Mouse (Mus musculus) heart, embryonic 10.5 days (tissue): ENCODE data around the gene Nmur2. TPM values are rescaled to one million over a fixed set of nuclear protein-coding genes. Genes with fewer than 3 reads are reported as not detected.

Source experiments
- DNase-seq: peaks from one replicate; pipeline ENCODE4 v3.0.0-alpha.2; 2017; ENCODE audit warnings: low spot score
- H3K27ac ChIP-seq: fragments of 300-500 bp; sonication (generic); 2 replicates; pipeline ENCODE4 v1.5.1; 2016; ENCODE audit warnings: mild to moderate bottlenecking
- H3K27me3 ChIP-seq: fragments of 300-500 bp; sonication (generic); 2 replicates; pipeline ENCODE4 v1.6.1; 2016; ENCODE audit warnings: mild to moderate bottlenecking; ENCODE audit not compliant: poor library complexity, insufficient read depth, severe bottlenecking
- H3K36me3 ChIP-seq: fragments of 300-500 bp; sonication (generic); 2 replicates; pipeline ENCODE4 v1.6.1; 2016; ENCODE audit warnings: mild to moderate bottlenecking, moderate library complexity
- H3K4me1 ChIP-seq: fragments of 300-500 bp; sonication (generic); 2 replicates; pipeline ENCODE4 v1.6.1; 2016; ENCODE audit warnings: mild to moderate bottlenecking
- H3K4me3 ChIP-seq: fragments of 300-500 bp; sonication (generic); 2 replicates; pipeline ENCODE4 v1.5.1; 2016; ENCODE audit warnings: mild to moderate bottlenecking, moderate library complexity
- H3K9me3 ChIP-seq: fragments of 300-500 bp; sonication (generic); 2 replicates; pipeline ENCODE4 v1.6.1; 2016; ENCODE audit warnings: mild to moderate bottlenecking, moderate library complexity
- WGBS: fragments of 180-500 bp; shearing (Covaris S2); methylation state at CpG from one replicate; pipeline ENCODE4 v1.1.7; 2016; 5-methylcytosine and 5-hydroxymethylcytosine counted together
- polyA plus RNA-seq: library from polyadenylated mRNA; unstranded; fragments of >200 nt; fragmentation: Nextera tagmentation; extraction: Ambion mirVana; gene quantifications from 2 replicates; pipeline ENCODE4 v1.2.1, GENCODE M21; 2016

The Nmur2 gene
- polyA plus RNA-seq, 1 experiment from 2014 or later, result 0.25 TPM

DNA sequence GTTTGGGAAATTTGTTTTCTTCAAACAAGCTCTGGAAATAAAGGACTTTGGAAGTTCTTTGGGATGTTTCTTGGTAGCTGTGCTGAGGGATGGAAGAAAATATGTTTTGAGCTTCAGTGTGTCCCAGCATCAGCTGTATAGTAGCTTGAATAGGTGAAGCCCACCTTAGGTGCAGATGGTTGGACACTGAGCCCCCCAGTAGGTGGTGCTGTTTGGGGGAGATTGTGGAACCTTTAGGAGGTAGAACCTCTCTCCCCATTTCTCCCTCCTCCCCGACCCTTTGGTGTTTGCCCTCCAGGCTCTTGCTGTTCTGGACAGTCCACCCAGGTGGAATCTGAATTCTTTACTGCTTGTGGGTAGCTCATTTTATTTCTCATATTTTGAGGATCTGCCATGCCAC, 48.0 kb downstream of the Nmur2 start:
- Histone ChIP-seq H3K4me3 (no peak overlapping the region), H3K9me3 (no peaks in the 10 kb centered on the region), H3K36me3 (no peaks in the 10 kb centered on the region), H3K27me3 (no peaks in the 10 kb centered on the region; the same call in 1 of the 2 replicates), H3K27ac (no peak overlapping the region), H3K4me1 (no peaks in the 10 kb centered on the region)
- DNase-seq, result no peak
- 47% methylated on average over 1 of the region's 1 CpGs for WGBS

DNA sequence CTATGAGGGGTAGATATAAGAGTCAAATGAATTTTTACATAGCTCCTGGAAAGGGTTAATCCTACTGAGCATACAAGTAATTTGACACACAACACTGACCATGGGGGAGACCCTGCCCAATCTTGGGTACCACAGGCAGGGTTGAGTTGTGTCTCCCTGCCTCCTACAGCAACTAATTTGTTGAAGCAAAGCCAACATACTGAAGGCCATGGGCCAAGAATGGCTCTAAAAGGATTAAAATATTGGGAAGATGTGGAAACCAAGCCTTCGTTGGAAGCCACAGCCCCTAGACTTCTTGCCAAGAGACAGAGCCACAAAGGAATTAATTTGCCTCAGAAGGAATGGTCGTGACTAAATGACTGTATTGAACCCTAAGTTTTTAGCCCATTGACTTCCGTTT, 48.7 kb downstream of the Nmur2 start:
- DNase-seq, result no peak
- 65% methylated on average over 3 of the region's 3 CpGs for WGBS

DNA sequence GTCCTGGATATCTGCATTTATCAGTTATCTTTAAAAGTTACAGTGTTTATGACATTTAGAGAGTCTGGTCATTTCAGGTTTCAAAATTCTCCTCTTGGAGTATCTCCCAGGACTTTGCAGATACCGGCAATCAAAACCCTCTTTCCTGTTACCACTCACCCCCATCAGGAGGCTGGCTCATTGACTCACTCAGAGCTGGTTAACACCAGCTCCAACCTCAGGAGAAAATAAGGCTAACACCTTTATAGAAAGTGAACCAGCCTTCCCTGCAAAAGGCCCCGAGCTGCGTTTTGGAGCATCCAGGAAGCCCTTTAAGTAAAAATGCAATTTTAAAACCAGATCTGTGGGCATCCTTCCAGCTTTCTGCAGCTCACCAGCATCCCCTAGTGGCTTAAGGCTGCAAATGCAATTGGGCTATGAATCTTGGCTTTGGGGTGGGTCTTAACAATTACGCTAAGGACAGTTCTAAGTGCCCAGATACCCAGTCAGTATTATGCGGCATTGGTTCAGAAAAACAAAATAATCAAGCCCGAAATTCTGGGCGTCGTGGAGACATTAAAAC, 49.2 kb downstream of the Nmur2 start:
- WGBS, result 13% methylated on average over 8 of the region's 8 CpGs
- H3K36me3 ChIP-seq, result no peaks in the 10 kb centered on the region

More for the DNA sequence above, 48.7 kb downstream of the Nmur2 start:
- H3K36me3 ChIP-seq, result no peaks in the 10 kb centered on the region
- H3K27ac ChIP-seq, result no peak overlapping the region
- H3K27me3 ChIP-seq, result no peaks in the 10 kb centered on the region; the same call in 1 of the 2 replicates
- H3K4me1 ChIP-seq, result no peaks in the 10 kb centered on the region
- no peak overlapping the region for H3K4me3 ChIP-seq
- no peaks in the 10 kb centered on the region for H3K9me3 ChIP-seq

DNA sequence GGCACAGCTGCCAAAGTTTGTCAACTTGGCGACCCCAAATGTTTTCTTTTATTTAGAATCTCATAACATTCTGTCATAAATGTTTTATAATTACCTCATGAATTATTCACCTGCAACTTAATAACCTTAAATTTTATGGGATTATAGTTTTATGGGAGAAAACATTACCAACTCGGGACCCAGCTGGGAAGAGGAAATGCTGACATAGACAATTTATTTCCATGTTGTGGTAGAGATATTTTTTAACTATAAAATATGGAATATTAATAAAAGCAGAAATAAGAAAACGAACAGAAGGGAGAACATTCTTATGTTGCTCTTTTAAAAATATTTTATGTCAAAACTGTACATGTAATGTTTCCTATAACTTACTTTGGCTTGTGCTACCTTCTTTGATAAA, 56.2 kb downstream of the Nmur2 start:
- H3K36me3 ChIP-seq, result no peaks in the 10 kb centered on the region
- no peak for DNase-seq
- no peak overlapping the region for H3K27ac ChIP-seq
- H3K27me3 ChIP-seq, result no peaks in the 10 kb centered on the region
- no peaks in the 10 kb centered on the region for H3K9me3 ChIP-seq
- H3K4me3 ChIP-seq, result no peak overlapping the region
- WGBS, result 71% methylated on average over 3 of the region's 3 CpGs
- H3K4me1 ChIP-seq, result no peaks in the 10 kb centered on the region

More for the DNA sequence above, 49.2 kb downstream of the Nmur2 start:
- Histone ChIP-seq H3K27me3 (no peaks in the 10 kb centered on the region; the same call in 1 of the 2 replicates), H3K9me3 (no peaks in the 10 kb centered on the region), H3K4me3 (no peak overlapping the region), H3K4me1 (no peaks in the 10 kb centered on the region), H3K27ac (no peak overlapping the region)
- DNase-seq, result no peak

DNA sequence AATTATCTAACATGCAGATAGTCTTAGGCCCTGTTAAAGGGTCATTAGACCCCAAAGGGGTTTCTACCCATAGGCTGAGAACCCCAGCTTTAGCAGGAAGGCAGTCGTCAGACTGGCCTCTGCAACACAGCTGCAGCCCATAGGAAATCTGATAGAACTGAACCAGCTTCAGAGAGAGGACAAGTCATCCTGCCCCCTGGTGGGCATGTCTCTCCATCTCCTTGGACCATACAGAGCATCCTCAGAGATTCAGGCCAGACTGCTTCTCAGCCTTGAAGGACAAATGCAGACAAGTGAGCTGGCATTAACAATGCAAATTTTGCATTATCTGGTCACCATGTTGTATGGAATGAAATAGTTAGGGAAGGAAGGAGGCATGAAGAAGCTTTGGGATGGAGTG, 59.2 kb downstream of the Nmur2 start:
- H3K4me3 ChIP-seq, result no peak overlapping the region
- H3K9me3 ChIP-seq, result no peaks in the 10 kb centered on the region
- H3K36me3 ChIP-seq, result no peaks in the 10 kb centered on the region
- H3K27ac ChIP-seq, result no peak overlapping the region
- no peak for DNase-seq
- H3K27me3 ChIP-seq, result no peaks in the 10 kb centered on the region
- H3K4me1 ChIP-seq, result no peaks in the 10 kb centered on the region
- 50% methylated on average over 1 of the region's 1 CpGs for WGBS

- Histone ChIP-seq H3K4me3 (no peak overlapping the region), H3K4me1 (peaks cover 7% of the 10 kb centered on the region; the same call in 1 of the 2 replicates), H3K9me3 (no peaks in the 10 kb centered on the region), H3K27me3 (no peaks in the 10 kb centered on the region), H3K27ac (no peak overlapping the region), H3K36me3 (no peaks in the 10 kb centered on the region)
- WGBS, result 82% methylated on average over 6 of the region's 6 CpGs
- no peak for DNase-seq
Measured at GRCm38 (mm10) chr11:55978146-55978545, 62.7 kb downstream of the Nmur2 start.
